Mouse (Mus musculus) cerebellum, adult 2 months (tissue): ENCODE measurements around the gene Olfr193.

Experiments
- CTCF ChIP-seq: fragments of 200-500 bp; IDR thresholded peaks from 2 replicates; pipeline ENCODE4 v1.5.1; 2011; ENCODE audit warnings: low read depth, mild to moderate bottlenecking, control low read depth, low read length, moderate library complexity, borderline replicate concordance; ENCODE audit not compliant: insufficient read depth
- POLR2A ChIP-seq: fragments of 200-500 bp; IDR thresholded peaks from 2 replicates; pipeline ENCODE4 v1.6.1; 2011; ENCODE audit warnings: low read length, control low read depth, borderline replicate concordance; ENCODE audit not compliant: insufficient read depth

GRCm38 (mm10) chr16:59077905-59078304 lies 33.8 kb downstream of the Olfr193 start, which contains the start of gene Olfr190:
- TF ChIP-seq POLR2A (no peak), CTCF (no peak)
